Mouse (Mus musculus) heart, postnatal 0 days (tissue): ENCODE data around the gene Muc2.

Experiments
- CTCF ChIP-seq: IDR thresholded peaks from 2 replicates; pipeline ENCODE4 v1.5.1; 2016; ENCODE audit warnings: antibody characterized with exemption, control low read depth, low read depth
- EP300 ChIP-seq: IDR thresholded peaks from 2 replicates; pipeline ENCODE4 v1.6.1; 2016; ENCODE audit warnings: antibody characterized with exemption, low read depth

DNA sequence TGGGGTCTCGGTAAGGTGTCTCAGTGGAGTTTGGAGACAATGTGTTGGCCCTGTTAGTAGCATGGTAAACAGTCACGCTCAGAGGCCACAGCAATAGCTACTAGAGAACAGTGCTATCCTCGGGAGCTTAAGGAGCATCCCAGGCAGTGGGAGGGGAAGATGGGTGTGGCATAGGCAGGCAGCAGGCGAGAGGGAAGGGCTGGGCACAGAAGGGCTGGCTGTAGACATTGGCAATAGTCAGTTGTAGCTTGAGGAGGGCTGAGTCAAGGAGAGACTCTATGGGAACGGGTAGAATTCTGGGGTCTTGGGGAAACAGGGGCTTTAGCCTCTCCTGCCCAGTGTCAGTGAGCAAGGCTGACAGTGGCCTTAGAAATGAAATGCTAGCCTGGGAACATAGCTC, 27.9 kb upstream of the Muc2 start:
- TF ChIP-seq CTCF: no peak
- TF ChIP-seq EP300: no peak
